Mouse (Mus musculus) telencephalon, adult 2 months (tissue): Measurements from ENCODE around the gene Gm17467.
"Not testable (repeated sequence)": the region's sequence is repeated elsewhere in the genome, so short reads cannot be mapped to it uniquely, and the experiment has no call there.

ENCODE experiments used
- DNase-seq: peaks from one replicate; pipeline ENCODE4 v3.0.0-alpha.2; 2011; ENCODE audit warnings: low read depth, low spot score

Gm17467 gene

DNA sequence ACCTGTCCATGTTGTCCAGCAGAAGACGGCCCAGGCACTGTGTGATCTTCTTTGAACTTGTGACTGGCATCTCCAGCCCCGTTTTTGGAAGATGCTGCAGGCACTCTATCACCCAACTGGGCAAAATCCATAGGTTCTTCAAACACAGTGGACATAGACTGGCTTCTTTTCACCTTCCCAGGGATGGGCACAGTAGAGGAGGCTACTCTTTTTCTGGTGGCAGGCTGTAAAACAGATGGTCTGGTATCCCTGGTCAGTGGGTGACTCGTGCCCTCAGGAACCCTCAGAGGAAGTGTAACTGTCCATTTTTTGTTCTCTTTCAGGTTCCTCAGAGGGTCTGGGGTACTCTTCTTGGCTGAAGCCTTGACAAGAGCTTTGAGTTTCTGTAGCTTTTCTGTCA is at the start of gene Gm17467:
Gm17467 (minus strand) TSS at position 101 of the 400 bp plus-strand sequence.
- not testable (repeated sequence) for DNase-seq
